Mouse (Mus musculus): ENCODE data around the gene Rps7. TPM values are rescaled to one million over a fixed set of nuclear protein-coding genes. Genes with fewer than 3 reads are reported as not detected.

Gene Rps7
- polyA plus RNA-seq (2014; fragmentation: Nextera tagmentation; extraction: Ambion mirVana) = 1,014 and 1,021 TPM in 2 replicates

- Histone ChIP-seq H3K4me1 (ENCODE audit: control insufficient read depth, insufficient read depth, low read length) (peaks cover 5% of the 10 kb centered on the region; the same call in 1 of the 2 replicates), H3K9ac (replicated peaks; ENCODE audit: low read depth, low read length) (peak within 1 kb of the TSS; percentile 94), H3K27ac (ENCODE audit: low read length) (peak within 1 kb of the TSS; percentile 79), H3K27me3 (ENCODE audit: control insufficient read depth, insufficient read depth, low read length) (no peaks in the 10 kb centered on the region), H3K36me3 (ENCODE audit: control insufficient read depth, insufficient read depth, low read length) (peaks cover 40% of the 10 kb centered on the region), H3K4me3 (ENCODE audit: low read depth, low read length) (peak within 1 kb of the TSS; percentile 89), H3K4me2 (replicated peaks; ENCODE audit: low read depth, low read length) (peak within 1 kb of the TSS; percentile 76), H3K9me3 (ENCODE audit: control insufficient read depth, low read depth, low read length) (no peaks in the 10 kb centered on the region)
- peak; percentile 96 for ATAC-seq (ENCODE audit: insufficient number of reproducible peaks, insufficient read depth, low FRiP score, low read depth)
- 6% methylated on average over 69 of the region's 69 CpGs for WGBS
Measured at GRCm38 (mm10) chr12:28635535-28636476, at the start of gene Rps7. TSS of gene Rps7 (minus strand) at chr12:28635953.

GRCm38 (mm10) chr12:28684674-28685073, 48.9 kb upstream of the Rps7 start:
- Histone ChIP-seq H3K36me3 (ENCODE audit: control insufficient read depth, insufficient read depth, low read length) (no peaks in the 10 kb centered on the region; the same call in 1 of the 2 replicates), H3K27ac (ENCODE audit: low read length) (no peak overlapping the region), H3K4me3 (ENCODE audit: low read depth, low read length) (no peak overlapping the region), H3K4me1 (ENCODE audit: control insufficient read depth, insufficient read depth, low read length) (no peaks in the 10 kb centered on the region), H3K9me3 (ENCODE audit: control insufficient read depth, low read depth, low read length) (no peaks in the 10 kb centered on the region), H3K4me2 (replicated peaks; ENCODE audit: low read depth, low read length) (no peak overlapping the region), H3K27me3 (ENCODE audit: control insufficient read depth, insufficient read depth, low read length) (no peaks in the 10 kb centered on the region), H3K9ac (replicated peaks; ENCODE audit: low read depth, low read length) (no peak overlapping the region)
- WGBS = 75% methylated on average over 1 of the region's 1 CpGs
- no peak for ATAC-seq (ENCODE audit: insufficient number of reproducible peaks, insufficient read depth, low FRiP score, low read depth)

GRCm38 (mm10) chr12:28675925-28676209, 40.1 kb upstream of the Rps7 start:
- H3K9me3 ChIP-seq (ENCODE audit: control insufficient read depth, low read depth, low read length) = no peaks in the 10 kb centered on the region
- 60% methylated on average over 5 of the region's 5 CpGs for WGBS
- no peak for ATAC-seq (ENCODE audit: insufficient number of reproducible peaks, insufficient read depth, low FRiP score, low read depth)
- H3K27ac ChIP-seq (ENCODE audit: low read length) = peak overlapping the region; percentile 93
- H3K4me2 ChIP-seq (replicated peaks; ENCODE audit: low read depth, low read length) = peak overlapping the region; percentile 45
- peak overlapping the region; percentile 45; the same call in 1 of the 2 replicates for H3K9ac ChIP-seq (replicated peaks; ENCODE audit: low read depth, low read length)
- peaks cover 4% of the 10 kb centered on the region; the same call in 1 of the 2 replicates for H3K36me3 ChIP-seq (ENCODE audit: control insufficient read depth, insufficient read depth, low read length)
- peak overlapping the region; percentile 50 for H3K4me3 ChIP-seq (ENCODE audit: low read depth, low read length)
- H3K27me3 ChIP-seq (ENCODE audit: control insufficient read depth, insufficient read depth, low read length) = no peaks in the 10 kb centered on the region
- peaks cover 8% of the 10 kb centered on the region; the same call in 1 of the 2 replicates for H3K4me1 ChIP-seq (ENCODE audit: control insufficient read depth, insufficient read depth, low read length)

- peak within 1 kb of the TSS; percentile 50 for H3K4me3 ChIP-seq (ENCODE audit: low read depth, low read length)
- peak within 1 kb of the TSS; percentile 45 for H3K9ac ChIP-seq (replicated peaks; ENCODE audit: low read depth, low read length)
- no peaks in the 10 kb centered on the region for H3K27me3 ChIP-seq (ENCODE audit: control insufficient read depth, insufficient read depth, low read length)
- peaks cover 8% of the 10 kb centered on the region; the same call in 1 of the 2 replicates for H3K4me1 ChIP-seq (ENCODE audit: control insufficient read depth, insufficient read depth, low read length)
- peak within 1 kb of the TSS; percentile 93 for H3K27ac ChIP-seq (ENCODE audit: low read length)
- peaks cover 4% of the 10 kb centered on the region; the same call in 1 of the 2 replicates for H3K36me3 ChIP-seq (ENCODE audit: control insufficient read depth, insufficient read depth, low read length)
- H3K4me2 ChIP-seq (replicated peaks; ENCODE audit: low read depth, low read length) = peak within 1 kb of the TSS; percentile 45
- peak; percentile 94 for ATAC-seq (ENCODE audit: insufficient number of reproducible peaks, insufficient read depth, low FRiP score, low read depth)
- 3% methylated on average over 53 of the region's 53 CpGs for WGBS
- H3K9me3 ChIP-seq (ENCODE audit: control insufficient read depth, low read depth, low read length) = no peaks in the 10 kb centered on the region
Measured at GRCm38 (mm10) chr12:28675121-28675924, 39.6 kb upstream of the Rps7 start, which contains the start of gene Adi1. TSS of gene Adi1 (plus strand) at chr12:28675231.

- Histone ChIP-seq H3K9ac (replicated peaks; ENCODE audit: low read depth, low read length) (no peak overlapping the region), H3K27ac (ENCODE audit: low read length) (peak overlapping the region; percentile 93; the same call in 1 of the 2 replicates), H3K36me3 (ENCODE audit: control insufficient read depth, insufficient read depth, low read length) (peaks cover 4% of the 10 kb centered on the region; the same call in 1 of the 2 replicates), H3K27me3 (ENCODE audit: control insufficient read depth, insufficient read depth, low read length) (no peaks in the 10 kb centered on the region), H3K4me2 (replicated peaks; ENCODE audit: low read depth, low read length) (peak overlapping the region; percentile 45), H3K4me1 (ENCODE audit: control insufficient read depth, insufficient read depth, low read length) (peaks cover 8% of the 10 kb centered on the region; the same call in 1 of the 2 replicates), H3K4me3 (ENCODE audit: low read depth, low read length) (no peak overlapping the region), H3K9me3 (ENCODE audit: control insufficient read depth, low read depth, low read length) (no peaks in the 10 kb centered on the region)
- WGBS = 79% methylated on average over 10 of the region's 10 CpGs
- ATAC-seq (ENCODE audit: insufficient number of reproducible peaks, insufficient read depth, low FRiP score, low read depth) = no peak
Measured at GRCm38 (mm10) chr12:28674038-28674720, 38.4 kb upstream of the Rps7 start.

GRCm38 (mm10) chr12:28667287-28667686, 31.5 kb upstream of the Rps7 start:
- no peak for ATAC-seq (ENCODE audit: insufficient number of reproducible peaks, insufficient read depth, low FRiP score, low read depth)
- H3K36me3 ChIP-seq (ENCODE audit: control insufficient read depth, insufficient read depth, low read length) = no peaks in the 10 kb centered on the region
- 0 out of 2 replicates have a peak overlapping the region, but pooled peaks have one; percentile 10 for H3K9ac ChIP-seq (replicated peaks; ENCODE audit: low read depth, low read length)
- no peak overlapping the region for H3K4me3 ChIP-seq (ENCODE audit: low read depth, low read length)
- H3K27me3 ChIP-seq (ENCODE audit: control insufficient read depth, insufficient read depth, low read length) = no peaks in the 10 kb centered on the region
- no peak overlapping the region for H3K4me2 ChIP-seq (replicated peaks; ENCODE audit: low read depth, low read length)
- H3K4me1 ChIP-seq (ENCODE audit: control insufficient read depth, insufficient read depth, low read length) = peaks cover 14% of the 10 kb centered on the region
- H3K27ac ChIP-seq (ENCODE audit: low read length) = no peak overlapping the region
- 7% methylated on average over 8 of the region's 8 CpGs for WGBS
- no peaks in the 10 kb centered on the region for H3K9me3 ChIP-seq (ENCODE audit: control insufficient read depth, low read depth, low read length)

- Histone ChIP-seq H3K27ac (ENCODE audit: low read length) (no peak overlapping the region), H3K4me1 (ENCODE audit: control insufficient read depth, insufficient read depth, low read length) (peaks cover 14% of the 10 kb centered on the region), H3K9me3 (ENCODE audit: control insufficient read depth, low read depth, low read length) (no peaks in the 10 kb centered on the region), H3K36me3 (ENCODE audit: control insufficient read depth, insufficient read depth, low read length) (no peaks in the 10 kb centered on the region), H3K27me3 (ENCODE audit: control insufficient read depth, insufficient read depth, low read length) (no peaks in the 10 kb centered on the region), H3K9ac (replicated peaks; ENCODE audit: low read depth, low read length) (no peak overlapping the region), H3K4me3 (ENCODE audit: low read depth, low read length) (no peak overlapping the region), H3K4me2 (replicated peaks; ENCODE audit: low read depth, low read length) (no peak overlapping the region)
- ATAC-seq (ENCODE audit: insufficient number of reproducible peaks, insufficient read depth, low FRiP score, low read depth) = no peak
- 42% methylated on average over 4 of the region's 4 CpGs for WGBS
Measured at GRCm38 (mm10) chr12:28666734-28667133, 31.0 kb upstream of the Rps7 start.

GRCm38 (mm10) chr12:28662628-28663027, 26.9 kb upstream of the Rps7 start:
- H3K9ac ChIP-seq (replicated peaks; ENCODE audit: low read depth, low read length) = no peak overlapping the region
- no peak overlapping the region for H3K27ac ChIP-seq (ENCODE audit: low read length)
- no peak overlapping the region for H3K4me2 ChIP-seq (replicated peaks; ENCODE audit: low read depth, low read length)
- H3K36me3 ChIP-seq (ENCODE audit: control insufficient read depth, insufficient read depth, low read length) = peaks cover 21% of the 10 kb centered on the region
- ATAC-seq (ENCODE audit: insufficient number of reproducible peaks, insufficient read depth, low FRiP score, low read depth) = no peak
- 79% methylated on average over 4 of the region's 4 CpGs for WGBS
- H3K27me3 ChIP-seq (ENCODE audit: control insufficient read depth, insufficient read depth, low read length) = no peaks in the 10 kb centered on the region
- no peaks in the 10 kb centered on the region for H3K9me3 ChIP-seq (ENCODE audit: control insufficient read depth, low read depth, low read length)
- peaks cover 10% of the 10 kb centered on the region for H3K4me1 ChIP-seq (ENCODE audit: control insufficient read depth, insufficient read depth, low read length)
- no peak overlapping the region for H3K4me3 ChIP-seq (ENCODE audit: low read depth, low read length)

All from stomach, embryonic 14.5 days (tissue).